Mouse (Mus musculus): Measurements from ENCODE around the gene Odf3l2.
A peak's percentile ranks its signal among the peaks of the same experiment; 100 is the strongest.

The Odf3l2 gene

DNA sequence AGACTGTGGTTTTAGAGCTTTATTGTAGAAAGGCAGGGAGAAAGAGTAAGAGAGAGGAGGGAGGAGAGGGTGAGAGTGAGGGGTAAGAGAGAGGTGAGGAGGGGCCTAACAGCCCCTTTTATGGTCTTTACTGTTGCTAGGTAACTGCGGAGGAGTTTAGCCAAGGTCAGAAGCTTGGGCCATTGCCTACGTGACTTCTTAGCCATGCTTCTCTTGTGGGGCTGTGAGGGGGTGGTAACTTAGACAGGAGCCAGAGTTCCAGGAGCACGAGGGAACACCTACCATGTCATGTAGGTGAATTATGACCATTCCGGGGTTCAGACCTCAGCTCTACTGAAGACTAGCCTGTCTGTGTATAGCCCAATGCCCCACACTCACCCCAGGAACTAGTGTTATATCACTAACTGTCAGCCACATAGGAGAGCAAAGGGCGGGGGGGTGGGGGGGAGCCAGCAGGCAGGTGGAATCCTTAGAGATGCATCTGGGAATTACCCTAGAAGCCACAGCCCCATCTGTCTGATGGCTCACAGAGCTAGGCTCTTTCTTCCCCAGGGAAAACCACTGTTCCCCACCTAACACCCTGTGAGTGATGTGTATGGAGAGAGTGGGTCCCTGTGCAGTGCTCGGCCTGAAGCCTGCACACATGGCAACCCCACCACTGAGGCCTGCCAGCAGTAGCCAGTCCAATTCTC is 26.0 kb upstream of the Odf3l2 start:
- no peak for DNase-seq (ENCODE audit: low spot score)

- DNase-seq (ENCODE audit: low spot score): no peak
These were observed 24.7 kb upstream of the Odf3l2 start for GRCm38 (mm10) chr10:79670071-79670888.

DNA sequence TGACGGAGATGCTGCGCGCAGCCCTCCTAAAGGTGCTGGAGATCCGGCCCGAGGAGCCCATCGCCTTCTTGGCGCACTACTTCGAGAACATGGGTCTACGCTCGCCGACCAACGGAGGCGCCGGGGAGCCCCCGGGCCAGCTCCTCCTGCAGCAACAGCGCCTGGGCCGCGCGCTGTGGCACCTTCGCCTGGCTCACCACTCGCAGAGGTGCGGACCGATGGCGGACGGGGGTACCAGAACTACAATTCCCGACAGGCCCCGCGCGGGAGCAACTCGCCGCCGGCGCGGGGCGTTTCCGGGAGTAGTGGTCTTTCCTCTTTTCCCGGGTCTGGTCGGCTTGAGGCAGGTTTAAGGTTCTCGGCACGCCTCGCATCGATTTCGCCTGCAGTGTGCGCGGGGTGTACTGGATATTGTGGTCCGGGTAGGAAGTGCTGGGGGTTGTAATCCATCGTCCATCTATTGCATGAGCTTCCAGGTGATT is 24.1 kb upstream of the Odf3l2 start:
- DNase-seq (ENCODE audit: low spot score): peak; percentile 87

DNA sequence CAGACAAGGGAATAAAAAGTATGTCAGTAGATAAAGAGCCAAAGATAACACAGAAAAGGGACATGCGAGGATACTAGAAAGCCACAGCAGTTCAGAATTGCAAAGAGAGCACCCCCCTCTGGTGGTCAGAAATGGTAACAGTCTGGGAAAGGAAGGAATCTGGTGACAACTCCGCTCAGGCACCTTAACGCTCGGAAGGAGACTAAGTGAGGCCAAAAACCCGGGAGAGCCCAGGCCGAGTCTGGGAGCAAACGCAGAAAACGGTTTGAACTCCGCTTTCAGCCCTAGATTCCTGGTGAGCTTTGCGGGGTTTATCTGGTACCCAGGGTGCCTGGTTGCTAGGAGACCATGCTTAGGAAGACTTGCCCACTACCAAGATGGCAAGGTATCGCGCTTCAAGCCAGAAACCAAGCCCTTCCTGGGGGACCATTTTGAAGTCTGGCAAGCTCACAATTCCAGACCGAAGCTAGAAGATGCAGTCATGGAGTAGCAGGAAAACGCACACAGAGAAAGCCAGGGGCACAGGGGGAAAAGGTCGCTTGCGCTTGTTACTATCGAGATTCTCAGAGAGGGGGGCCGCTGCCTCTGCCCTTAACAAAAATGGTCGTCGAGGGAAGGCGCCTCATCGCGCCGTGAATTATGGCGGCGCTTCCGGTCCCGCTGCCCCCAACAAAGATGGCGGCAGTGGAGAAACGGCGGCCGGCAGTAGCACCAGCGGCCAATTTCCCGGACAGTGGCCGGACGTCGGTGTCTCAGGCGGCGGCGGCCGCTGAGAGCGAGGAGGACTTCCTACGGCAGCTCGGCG is 23.4 kb upstream of the Odf3l2 start, which contains the start of gene Tpgs1:
Tpgs1 (plus strand) TSS at position 599 of the 805 bp plus-strand sequence.
- DNase-seq (ENCODE audit: low spot score): peak; percentile 89

DNA sequence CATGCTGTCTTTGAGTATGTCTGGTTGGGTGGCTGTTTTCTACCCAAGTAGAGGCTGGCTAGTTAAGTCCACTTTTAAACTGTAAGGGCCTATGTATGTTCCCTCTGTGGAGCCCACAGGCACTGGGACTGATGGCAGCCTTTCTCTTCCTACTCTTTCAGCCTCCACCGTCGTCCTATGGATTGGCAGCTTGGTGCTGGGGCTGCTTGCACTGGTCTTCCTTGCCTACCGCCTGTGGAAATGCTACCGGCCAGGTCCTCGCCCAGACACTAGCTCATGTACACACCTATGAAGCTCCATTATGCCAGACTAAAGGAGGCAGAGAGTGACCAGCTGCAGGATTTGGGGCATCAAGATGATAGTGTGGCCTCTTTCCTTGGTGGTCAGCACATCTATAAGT is 22.5 kb upstream of the Odf3l2 start:
- DNase-seq (ENCODE audit: low spot score): no peak

DNA sequence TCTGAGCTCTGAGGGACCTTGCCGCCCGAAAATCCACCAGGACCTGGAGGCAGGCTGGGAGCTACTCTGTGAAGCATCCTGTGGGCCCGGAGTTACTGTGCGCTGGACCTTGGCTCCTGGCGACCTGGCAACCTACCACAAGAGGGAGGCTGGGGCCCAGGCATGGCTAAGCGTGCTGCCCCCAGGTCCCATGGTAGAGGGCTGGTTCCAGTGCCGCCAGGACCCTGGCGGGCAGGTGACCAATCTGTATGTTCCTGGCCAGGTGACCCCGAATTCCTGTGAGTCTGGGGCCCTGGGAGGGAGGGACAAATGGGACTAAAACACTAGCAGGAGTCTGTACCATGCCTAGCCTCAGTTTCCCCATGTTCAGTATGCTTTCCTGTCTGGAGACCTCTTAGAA is 21.0 kb upstream of the Odf3l2 start:
- no peak for DNase-seq (ENCODE audit: low spot score)

DNA sequence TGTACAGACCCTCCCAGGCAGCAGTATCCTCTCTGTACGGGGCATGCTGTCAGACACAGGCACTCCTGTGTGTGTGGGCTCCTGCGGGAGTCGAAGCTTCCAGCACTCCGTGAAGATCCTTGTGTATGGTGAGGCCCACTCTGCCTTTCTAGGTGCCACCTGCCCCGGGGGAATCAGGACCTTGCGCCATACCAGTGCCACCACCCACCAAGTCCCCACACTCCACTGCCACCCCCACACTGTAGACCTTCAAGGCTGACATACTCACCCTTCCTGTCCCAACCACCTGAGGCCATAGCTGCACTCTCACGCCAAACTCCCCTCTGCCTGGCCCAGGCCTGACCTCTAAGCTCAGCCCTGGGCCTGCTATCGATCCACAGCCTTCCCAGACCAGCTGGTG is 19.5 kb upstream of the Odf3l2 start:
- DNase-seq (ENCODE audit: low spot score): no peak

DNA sequence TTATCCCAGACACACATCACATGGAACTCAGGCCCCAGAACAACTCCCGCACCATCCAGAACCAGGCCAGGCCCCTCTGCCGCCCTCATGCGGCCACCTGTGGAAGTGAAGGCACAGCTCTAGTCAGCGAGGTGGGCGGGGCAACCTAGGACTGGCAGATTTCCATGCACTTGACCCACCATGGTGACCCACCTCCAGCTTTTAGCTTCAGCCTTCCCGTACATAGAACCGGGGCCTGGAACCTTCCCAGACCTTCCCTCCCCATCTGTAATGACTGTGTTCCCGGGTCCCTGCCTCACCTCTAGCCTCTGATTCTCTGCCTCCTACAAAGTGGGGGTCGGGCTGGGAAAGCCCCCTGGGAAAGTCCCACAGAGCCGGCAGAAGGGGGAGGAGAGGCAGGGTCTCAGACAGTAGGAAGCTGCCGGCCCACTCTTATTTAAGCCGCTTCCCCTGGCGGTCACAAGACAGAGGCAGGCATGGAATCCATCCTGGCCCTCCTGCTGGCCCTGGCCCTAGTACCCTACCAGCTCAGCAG is 18.7 kb upstream of the Odf3l2 start, which contains the start of gene Madcam1:
Madcam1 (plus strand) TSS at position 429 of the 535 bp plus-strand sequence.
- DNase-seq (ENCODE audit: low spot score): peak; percentile 89

DNA sequence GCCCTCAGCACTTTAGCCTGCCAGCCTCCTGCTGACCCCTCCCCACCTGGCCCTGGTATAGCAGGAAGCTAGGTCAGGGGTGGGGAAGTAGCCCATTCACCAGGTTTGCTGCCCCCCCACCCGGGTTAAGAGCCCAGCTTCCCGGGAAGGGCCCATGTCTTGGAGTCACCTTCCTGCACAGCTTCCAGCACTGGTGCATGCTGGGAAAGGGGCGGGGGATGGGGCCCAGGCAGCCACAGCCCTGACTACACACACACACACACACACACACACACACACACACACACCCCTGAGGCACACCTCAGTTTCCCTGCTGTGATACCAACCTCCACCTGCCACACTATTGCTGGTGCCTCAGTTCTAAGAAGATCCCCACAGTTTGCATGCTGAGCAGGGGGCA is 16.3 kb upstream of the Odf3l2 start:
- no peak for DNase-seq (ENCODE audit: low spot score)

DNA sequence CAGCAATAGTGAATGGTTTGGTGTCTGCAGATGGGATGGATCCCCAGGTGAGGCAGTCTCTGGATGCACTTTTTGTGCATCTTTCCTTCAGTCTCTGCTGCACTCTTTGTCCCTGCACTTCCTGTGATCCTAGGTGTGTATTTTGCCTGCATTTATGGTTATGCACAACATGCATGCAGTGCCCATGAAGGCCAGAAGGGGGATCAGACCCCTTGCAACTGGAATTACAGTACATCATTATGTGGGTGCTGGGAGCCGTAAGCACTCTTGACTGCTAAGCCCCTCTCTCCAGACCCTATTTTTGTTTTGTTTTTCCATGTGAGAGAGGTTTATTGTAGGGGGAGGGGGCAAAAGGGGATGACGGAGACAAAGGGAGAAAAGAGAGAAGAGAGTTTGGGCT is 14.8 kb upstream of the Odf3l2 start:
- DNase-seq (ENCODE audit: low spot score): no peak

DNA sequence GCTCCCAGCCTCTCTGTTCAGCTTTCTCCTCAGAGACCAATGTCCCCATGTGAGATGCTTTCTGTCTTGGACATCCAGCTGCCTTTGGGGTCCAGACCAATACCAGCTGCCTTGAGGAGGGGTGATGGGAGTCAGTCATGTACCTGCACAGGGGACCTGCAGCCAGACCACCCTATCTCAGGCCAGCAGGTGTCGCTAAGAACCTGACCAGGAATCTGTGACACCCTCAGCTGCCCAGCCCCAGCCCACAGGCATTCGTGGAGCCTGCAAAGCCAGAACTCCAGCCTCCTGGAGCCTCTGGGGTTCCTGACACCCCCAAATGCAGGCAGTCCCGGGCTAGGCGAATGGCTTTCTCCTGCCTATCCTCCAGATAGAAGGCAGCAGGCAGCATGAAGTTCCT is 13.3 kb upstream of the Odf3l2 start:
- no peak for DNase-seq (ENCODE audit: low spot score)

DNA sequence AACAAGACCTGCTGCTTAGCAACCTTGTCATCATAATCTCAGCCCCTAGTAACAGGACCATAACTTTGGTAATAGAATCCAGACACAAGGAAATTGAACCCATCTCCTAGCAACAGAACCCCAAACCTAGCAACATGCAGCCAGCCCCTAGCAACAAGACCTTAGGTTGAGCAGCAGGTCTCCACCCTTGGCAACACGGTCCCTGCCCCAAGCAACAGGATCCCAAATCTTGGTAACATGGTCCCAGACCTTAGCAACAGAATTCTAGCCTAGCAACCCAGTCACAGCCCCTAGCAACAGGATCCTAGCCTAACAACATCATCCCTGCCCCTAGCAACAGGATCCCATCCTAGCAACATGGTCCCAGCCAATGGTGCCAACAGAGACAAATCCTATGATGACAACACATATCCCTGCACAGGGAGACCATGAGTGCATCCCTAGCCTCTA is 9.4 kb upstream of the Odf3l2 start:
- no peak for DNase-seq (ENCODE audit: low spot score)

DNA sequence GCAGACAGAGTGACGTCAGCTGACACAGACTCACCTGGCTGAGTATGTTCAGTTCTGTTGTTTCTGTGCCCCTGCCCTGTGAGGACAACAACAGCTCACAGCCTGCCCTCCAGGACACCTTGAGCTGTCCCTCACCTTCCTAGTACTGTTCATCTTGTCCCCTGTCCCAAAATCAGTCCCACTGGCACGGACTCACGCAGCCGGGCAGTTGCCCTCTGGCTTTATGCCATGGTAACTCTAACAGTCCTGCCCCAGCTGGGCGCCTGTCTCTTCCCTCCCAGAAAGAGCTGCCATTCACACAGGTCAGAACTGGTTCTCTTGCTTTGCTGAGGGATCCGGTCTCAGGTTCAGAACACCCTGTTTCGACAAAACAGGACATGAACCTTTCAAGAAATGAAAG is 7.3 kb upstream of the Odf3l2 start:
- no peak for DNase-seq (ENCODE audit: low spot score)

GRCm38 (mm10) chr10:79649070-79649751 is 3.7 kb upstream of the Odf3l2 start:
- peak; percentile 88 for DNase-seq (ENCODE audit: low spot score)

GRCm38 (mm10) chr10:79638486-79639204 is 6.9 kb downstream of the Odf3l2 start:
- DNase-seq (ENCODE audit: low spot score): peak; percentile 83

- DNase-seq (ENCODE audit: low spot score): peak; percentile 84
These were observed 8.1 kb downstream of the Odf3l2 start, which contains the start of gene Shc2 for GRCm38 (mm10) chr10:79637128-79638110. Gene Shc2 (minus strand): TSS chr10:79637918.

GRCm38 (mm10) chr10:79636287-79636686 is 9.3 kb downstream of the Odf3l2 start:
- no peak for DNase-seq (ENCODE audit: low spot score)

DNA sequence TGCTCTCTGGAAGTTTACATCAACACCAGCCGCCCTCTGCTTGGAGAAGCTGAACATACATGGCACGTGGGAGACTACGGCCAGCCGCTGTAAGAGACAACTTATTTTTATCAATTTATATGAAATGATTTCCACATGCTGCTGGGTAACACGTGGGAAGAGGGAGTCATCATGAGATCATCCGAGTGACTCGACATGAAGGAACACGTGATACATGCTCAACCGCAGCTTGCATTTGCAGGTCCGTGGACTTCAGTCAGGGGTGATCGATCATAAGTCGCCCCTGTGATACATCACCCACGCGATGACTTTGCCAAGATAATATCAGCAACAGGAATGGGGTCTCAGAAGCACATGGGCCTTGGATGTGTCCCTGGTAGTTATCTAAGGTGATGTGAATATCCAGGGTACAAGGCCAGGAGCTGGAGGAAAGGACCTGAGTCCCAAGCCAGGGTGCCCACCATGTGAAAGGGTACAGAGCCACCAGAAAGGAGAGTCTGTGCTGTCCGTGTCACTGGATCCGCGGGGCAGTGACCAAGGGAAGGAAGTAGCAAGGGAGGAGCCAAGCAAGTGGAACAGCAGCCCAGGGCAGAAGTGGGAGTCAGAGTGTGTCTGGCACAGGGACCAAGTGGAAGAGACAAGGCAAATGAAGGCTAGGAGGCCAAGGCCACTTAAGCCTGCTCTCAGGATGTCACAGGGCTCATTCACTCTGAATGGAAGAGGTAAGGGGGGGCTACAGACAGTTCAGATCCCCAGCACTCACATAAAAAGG is 12.3 kb downstream of the Odf3l2 start:
- DNase-seq (ENCODE audit: low spot score): no peak

DNA sequence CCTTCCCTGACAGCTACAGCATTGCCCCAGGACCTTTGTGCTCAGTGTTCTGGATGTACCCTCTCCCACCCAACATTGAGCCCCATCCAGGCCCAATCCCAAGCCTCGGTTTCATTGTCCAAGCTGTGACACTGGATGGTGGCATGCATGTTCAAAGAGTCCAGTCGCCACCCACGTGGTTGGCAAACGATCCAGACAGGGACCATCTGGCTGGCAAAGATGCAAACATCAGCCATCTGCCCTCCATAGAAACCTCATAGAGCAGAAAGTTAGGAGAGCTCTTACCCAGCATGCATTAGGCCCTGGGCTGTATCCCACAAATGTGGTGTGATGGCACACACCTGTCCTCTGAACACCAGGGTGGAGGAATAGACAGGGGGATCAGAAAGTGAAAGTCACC is 14.1 kb downstream of the Odf3l2 start:
- no peak for DNase-seq (ENCODE audit: low spot score)
